Mouse (Mus musculus) forebrain, embryonic 11.5 days (tissue): ENCODE measurements around the gene Glipr1l2. TPM values are rescaled to one million over a fixed set of nuclear protein-coding genes. Genes with fewer than 3 reads are reported as not detected.
"Not testable (repeated sequence)": the region's sequence is repeated elsewhere in the genome, so short reads cannot be mapped to it uniquely, and the experiment has no call there.

Source experiments
- ATAC-seq: fragments of 200-750 bp; cut with Nextera tagmentation; replicated peaks from 2 replicates; pipeline ENCODE4 v1.8.0; 2017; ENCODE audit warnings: moderate TSS enrichment; ENCODE audit not compliant: low FRiP score
- DNase-seq: peaks from one replicate; pipeline ENCODE4 v3.0.0-alpha.2; 2017; ENCODE audit warnings: low spot score
- H3K27ac ChIP-seq: fragments of 300-500 bp; sonication (generic); 2 replicates; pipeline ENCODE4 v1.5.1; 2014; ENCODE audit warnings: low read depth, low read length
- H3K27me3 ChIP-seq: fragments of 300-500 bp; sonication (generic); 2 replicates; pipeline ENCODE4 v1.6.1; 2014; ENCODE audit warnings: mild to moderate bottlenecking, low read length, mixed read lengths; ENCODE audit not compliant: control insufficient read depth, insufficient read depth
- H3K36me3 ChIP-seq: fragments of 300-500 bp; sonication (generic); 2 replicates; pipeline ENCODE4 v1.6.1; 2014; ENCODE audit warnings: mild to moderate bottlenecking, low read length, moderate library complexity, mixed read lengths; ENCODE audit not compliant: control insufficient read depth, insufficient read depth
- H3K4me1 ChIP-seq: fragments of 300-500 bp; sonication (generic); replicated peaks from 2 replicates; pipeline ENCODE4 v1.6.1; 2014; ENCODE audit warnings: low read length, mixed read lengths; ENCODE audit not compliant: control insufficient read depth, insufficient read depth
- H3K4me2 ChIP-seq: fragments of 300-500 bp; sonication (generic); 2 replicates; pipeline ENCODE4 v1.6.1; 2014; ENCODE audit warnings: low read depth, mild to moderate bottlenecking, low read length, moderate library complexity, mixed read lengths; ENCODE audit not compliant: severe bottlenecking
- H3K4me3 ChIP-seq: fragments of 300-500 bp; sonication (generic); 2 replicates; pipeline ENCODE4 v1.5.1; 2014; ENCODE audit warnings: low read depth, low read length
- H3K9ac ChIP-seq: fragments of 300-500 bp; sonication (generic); 2 replicates; pipeline ENCODE4 v1.6.1; 2014; ENCODE audit warnings: low read length
- H3K9me3 ChIP-seq: fragments of 300-500 bp; sonication (generic); 2 replicates; pipeline ENCODE4 v1.6.1; 2016; ENCODE audit warnings: low read length, mixed read lengths; ENCODE audit not compliant: control insufficient read depth
- WGBS: fragments of 180-500 bp; shearing (Covaris S2); extraction: QIAGEN DNeasy Blood & Tissue Kit; methylation state at CpG from one replicate; pipeline ENCODE4 v1.1.7; 2014; 5-methylcytosine and 5-hydroxymethylcytosine counted together
- polyA plus RNA-seq: library from polyadenylated mRNA; unstranded; fragments of >200 nt; fragmentation: Nextera tagmentation; extraction: Ambion mirVana; gene quantifications from 2 replicates; pipeline ENCODE4 v1.2.1, GENCODE M21; 2014

The Glipr1l2 gene
- polyA plus RNA-seq, 1 experiment from 2014 or later, result not detected

DNA sequence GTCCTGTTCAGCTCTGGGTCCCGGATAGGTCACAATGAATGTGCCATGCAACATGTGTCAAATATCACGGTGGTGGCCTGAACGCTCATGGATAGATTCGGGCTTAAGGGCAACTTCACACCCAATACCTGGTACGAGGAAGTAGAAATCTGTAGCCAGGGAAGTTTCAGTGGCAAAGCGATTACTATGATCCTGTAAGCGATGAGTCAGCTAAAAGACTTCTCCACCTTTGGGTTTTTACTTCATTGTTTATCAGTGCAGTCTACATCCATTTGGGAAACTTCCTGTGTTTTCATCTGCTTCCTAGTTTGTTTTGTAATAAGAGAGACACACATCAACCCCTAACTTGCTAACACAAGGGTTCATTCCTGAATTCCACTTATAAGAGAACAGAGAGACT, 27.2 kb downstream of the Glipr1l2 start:
- DNase-seq (no peak), ATAC-seq (no peak)
- no peaks in the 10 kb centered on the region for H3K36me3 ChIP-seq
- 93% methylated on average over 7 of the region's 7 CpGs for WGBS
- H3K9me3 ChIP-seq, result no peaks in the 10 kb centered on the region
- H3K27me3 ChIP-seq, result no peaks in the 10 kb centered on the region
- H3K27ac ChIP-seq, result no peak overlapping the region
- no peak overlapping the region for H3K9ac ChIP-seq
- no peak overlapping the region for H3K4me2 ChIP-seq
- H3K4me1 ChIP-seq, result no peaks in the 10 kb centered on the region
- H3K4me3 ChIP-seq, result no peak overlapping the region

DNA sequence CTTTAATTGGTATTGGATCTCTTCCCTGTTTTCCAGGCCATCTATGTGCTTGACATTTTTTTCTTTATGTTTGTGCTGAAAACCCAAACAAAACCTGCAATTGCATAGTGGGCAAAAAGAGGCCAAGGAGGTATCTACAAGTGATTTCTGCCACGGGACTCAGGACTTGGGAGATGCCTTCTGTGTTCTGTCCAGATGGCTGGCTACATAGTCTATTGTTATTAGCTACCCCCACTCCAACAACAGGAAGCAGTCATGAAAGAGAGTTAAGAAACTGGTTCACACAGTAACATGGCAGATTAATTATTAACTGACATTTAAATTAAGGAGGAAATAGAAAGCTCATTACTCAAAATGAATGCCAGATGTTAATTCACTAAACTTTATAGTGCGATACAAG, 41.9 kb downstream of the Glipr1l2 start:
- DNase-seq, H3K4me1 ChIP-seq, H3K27me3 ChIP-seq, H3K4me2 ChIP-seq, H3K4me3 ChIP-seq, H3K9me3 ChIP-seq, H3K36me3 ChIP-seq, H3K27ac ChIP-seq, H3K9ac ChIP-seq, ATAC-seq: not testable (repeated sequence)
- 66% methylated on average over 2 of the region's 2 CpGs for WGBS

DNA sequence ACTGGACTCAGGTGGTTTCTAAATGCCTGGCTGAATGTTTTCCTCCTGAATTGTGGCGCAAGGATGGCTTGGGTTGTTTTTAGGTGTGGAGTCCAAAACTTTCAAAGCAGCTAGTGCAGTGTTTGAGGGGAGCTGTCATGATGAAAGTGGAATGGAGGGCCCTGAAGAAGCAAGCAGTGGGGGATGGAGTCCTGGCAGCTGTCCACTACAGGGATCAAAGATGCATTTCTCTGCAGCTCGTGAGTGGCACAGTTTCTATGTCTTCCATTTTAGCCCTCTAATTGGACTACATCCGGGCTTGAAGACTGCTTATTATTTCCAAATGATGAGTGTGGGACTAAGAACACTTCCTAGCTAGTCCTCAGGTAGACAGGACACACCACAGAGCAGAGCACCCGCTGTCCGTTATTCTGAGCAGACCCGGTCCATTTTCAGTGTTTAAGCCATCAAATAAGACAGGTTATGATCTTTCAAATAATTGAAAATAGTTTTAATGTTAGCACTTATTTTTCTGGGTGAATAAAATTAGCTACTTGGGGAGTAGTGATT, 44.6 kb downstream of the Glipr1l2 start:
- WGBS, result 77% methylated on average over 6 of the region's 6 CpGs
- not testable (repeated sequence) for ATAC-seq, H3K4me3 ChIP-seq

DNA sequence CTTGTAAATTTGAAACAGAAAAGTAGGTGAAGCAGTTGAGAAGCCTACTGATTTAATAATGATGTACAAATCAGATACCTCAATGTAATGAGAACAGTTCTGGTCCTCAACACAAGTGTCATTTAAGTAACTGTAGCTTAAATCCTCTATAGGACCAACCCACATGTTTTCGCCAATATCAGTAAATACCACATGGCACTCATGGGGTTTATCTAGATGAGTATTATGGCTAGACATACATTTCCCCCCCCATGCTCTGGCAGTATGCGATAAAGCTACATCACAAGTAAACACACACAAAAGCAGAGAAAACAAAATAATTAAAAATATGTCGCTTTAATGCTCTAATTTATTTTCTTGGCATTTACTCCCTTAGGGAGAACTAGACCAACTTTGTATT, 49.0 kb downstream of the Glipr1l2 start:
- ATAC-seq (no peak), DNase-seq (no peak)
- Histone ChIP-seq H3K4me3 (no peak overlapping the region), H3K9me3 (no peaks in the 10 kb centered on the region), H3K27ac (no peak overlapping the region), H3K27me3 (no peaks in the 10 kb centered on the region), H3K4me2 (no peak overlapping the region), H3K4me1 (no peaks in the 10 kb centered on the region), H3K36me3 (no peaks in the 10 kb centered on the region), H3K9ac (no peak overlapping the region)
- 88% methylated on average over 3 of the region's 3 CpGs for WGBS

More for the DNA sequence above, 44.6 kb downstream of the Glipr1l2 start:
- not testable (repeated sequence) for H3K4me2 ChIP-seq, H3K9ac ChIP-seq, H3K36me3 ChIP-seq, H3K9me3 ChIP-seq, H3K4me1 ChIP-seq, DNase-seq, H3K27me3 ChIP-seq, H3K27ac ChIP-seq

DNA sequence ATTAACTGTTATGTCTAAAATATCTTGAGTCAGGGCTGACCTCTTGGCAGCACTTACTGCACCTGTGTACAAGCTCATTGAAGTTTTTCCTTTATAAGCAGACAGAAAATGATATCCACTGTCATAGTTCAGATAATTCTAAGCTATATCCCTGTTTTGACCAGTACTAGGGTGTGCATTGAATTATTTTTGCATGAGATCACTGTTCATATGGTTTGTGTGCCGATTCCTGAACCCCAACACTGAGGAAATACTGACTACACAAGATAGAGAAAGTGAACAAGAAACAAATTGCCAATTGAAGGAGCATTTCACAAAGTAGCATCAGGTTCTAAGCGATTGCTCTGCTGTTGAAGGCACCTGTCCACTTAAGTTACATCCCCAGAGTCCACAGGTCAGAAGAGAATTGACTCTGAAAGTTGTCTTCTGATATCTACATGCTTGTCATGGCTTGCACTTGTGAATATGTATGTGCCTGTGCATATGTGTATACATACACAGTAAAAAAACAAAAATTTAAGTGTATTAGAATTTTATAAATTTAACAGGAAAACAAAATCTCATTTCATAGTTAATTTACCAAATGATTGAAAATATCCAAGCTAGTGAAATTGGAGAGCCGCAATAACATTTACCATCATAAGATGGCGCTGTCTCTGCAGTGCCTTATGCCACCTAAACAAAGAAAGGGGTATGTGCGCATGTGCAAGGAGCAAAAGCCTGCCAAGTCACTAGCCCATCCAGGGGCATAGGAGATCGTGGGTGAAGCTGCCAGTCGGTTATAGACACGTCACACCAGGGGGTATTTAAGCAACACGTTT, 55.1 kb downstream of the Glipr1l2 start:
- no peak overlapping the region for H3K27ac ChIP-seq
- H3K4me2 ChIP-seq, result peak overlapping the region; percentile 41; the same call in 1 of the 2 replicates
- H3K9me3 ChIP-seq, result no peaks in the 10 kb centered on the region
- DNase-seq (peak; percentile 82), ATAC-seq (peak; percentile 91)
- H3K36me3 ChIP-seq, result no peaks in the 10 kb centered on the region
- peak overlapping the region; percentile 41; the same call in 1 of the 2 replicates for H3K9ac ChIP-seq
- no peak overlapping the region; the same call in 1 of the 2 replicates for H3K4me3 ChIP-seq
- no peaks in the 10 kb centered on the region for H3K27me3 ChIP-seq
- H3K4me1 ChIP-seq, result no peaks in the 10 kb centered on the region
- 18% methylated on average over 9 of the region's 9 CpGs for WGBS

DNA sequence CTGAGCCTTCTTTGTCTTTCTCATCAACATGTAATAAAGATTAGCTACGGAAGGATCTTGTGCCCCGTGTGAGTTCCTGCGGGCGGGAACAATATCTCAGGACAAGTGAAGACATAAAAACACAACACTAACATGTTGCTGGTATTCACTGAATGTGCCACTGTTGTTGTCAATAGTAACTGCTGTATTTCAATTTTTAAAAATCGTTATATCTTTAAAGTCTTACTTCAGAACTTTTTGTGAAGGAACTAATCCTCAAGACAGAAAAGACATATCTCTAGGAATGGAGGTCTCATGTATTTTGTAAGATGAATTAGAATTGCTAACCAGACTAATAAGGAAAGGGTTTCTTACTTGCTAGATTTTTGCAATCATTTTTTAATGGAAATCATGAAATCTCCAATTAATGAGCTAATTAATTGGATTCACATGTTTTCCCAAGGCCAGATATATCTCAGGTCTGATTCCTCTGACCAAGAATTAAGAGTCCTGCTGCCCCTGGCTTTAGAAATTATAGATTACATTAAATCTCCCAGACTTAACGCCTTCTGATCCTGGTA, 55.8 kb downstream of the Glipr1l2 start:
- H3K4me3 ChIP-seq, result no peak overlapping the region; the same call in 1 of the 2 replicates
- H3K9me3 ChIP-seq, result no peaks in the 10 kb centered on the region
- H3K9ac ChIP-seq, result peak overlapping the region; percentile 41; the same call in 1 of the 2 replicates
- no peaks in the 10 kb centered on the region for H3K27me3 ChIP-seq
- H3K36me3 ChIP-seq, result no peaks in the 10 kb centered on the region
- no peak overlapping the region for H3K27ac ChIP-seq
- no peaks in the 10 kb centered on the region for H3K4me1 ChIP-seq
- WGBS, result 43% methylated on average over 6 of the region's 6 CpGs
- DNase-seq, result no peak
- ATAC-seq, result peak; percentile 57
- peak overlapping the region; percentile 41; the same call in 1 of the 2 replicates for H3K4me2 ChIP-seq

DNA sequence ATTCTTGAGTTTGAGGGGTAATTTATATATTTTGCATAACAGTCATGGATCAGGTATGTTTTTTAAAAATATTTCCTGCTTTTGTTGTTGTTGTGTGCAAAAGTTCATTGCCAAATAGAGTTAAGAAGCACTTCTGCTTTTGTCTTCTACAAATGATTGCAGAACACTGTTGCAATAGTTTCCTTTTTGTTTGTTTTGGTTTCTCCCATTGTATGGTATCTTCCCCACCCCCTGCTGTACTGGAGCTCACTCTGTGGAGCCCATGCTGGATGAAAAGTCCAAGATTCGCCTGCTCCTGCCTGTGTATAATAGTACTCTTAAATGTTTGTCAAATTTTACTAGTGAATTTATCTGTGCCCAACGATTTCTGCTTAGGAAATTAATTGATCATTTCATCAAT, 56.7 kb downstream of the Glipr1l2 start:
- WGBS, result 64% methylated on average over 2 of the region's 2 CpGs

More for the DNA sequence above, 56.7 kb downstream of the Glipr1l2 start:
- no peak for ATAC-seq
- H3K27me3 ChIP-seq, result no peaks in the 10 kb centered on the region
- no peaks in the 10 kb centered on the region for H3K9me3 ChIP-seq
- H3K4me1 ChIP-seq, result no peaks in the 10 kb centered on the region
- H3K4me2 ChIP-seq, result no peak overlapping the region
- no peak overlapping the region for H3K27ac ChIP-seq
- no peaks in the 10 kb centered on the region for H3K36me3 ChIP-seq
- no peak overlapping the region for H3K4me3 ChIP-seq
- H3K9ac ChIP-seq, result no peak overlapping the region
- no peak for DNase-seq
